ENCODE assay signal across 30 mouse cellular contexts in the genomic region with DNA sequence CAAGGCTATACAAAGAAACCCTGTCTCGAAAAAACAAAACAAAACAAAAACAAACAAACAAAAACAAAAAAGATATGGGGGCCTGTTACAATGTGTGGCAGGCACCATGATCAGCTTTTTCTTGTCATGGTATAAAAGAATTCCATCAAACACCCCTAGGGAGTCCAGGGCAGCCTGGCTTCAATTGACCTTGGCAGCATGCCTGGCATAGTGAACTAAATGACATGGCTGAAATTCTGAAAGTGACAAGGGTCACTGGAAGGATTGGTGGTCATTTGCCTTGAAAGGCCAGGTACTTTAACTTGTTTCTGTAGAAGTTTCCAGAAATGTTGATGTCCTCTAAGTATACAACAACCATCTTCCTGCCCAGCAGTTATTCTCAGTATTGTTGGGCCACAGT. TPM values are rescaled to one million over a fixed set of nuclear protein-coding genes. Genes with fewer than 3 reads are reported as not detected.
A peak's percentile ranks its signal among the peaks of the same experiment; 100 is the strongest.
DNase-seq lines count a peak whose midpoint lies in the region; TF ChIP-seq lines count a peak whose summit lies in the region.
"Had no signal": no experiment of that assay in that cellular context is flagged by ENCODE, and none has a peak within 500 bp of the region (broad histone marks: within the 10 kb centered on the region; RNA-seq: fewer than 3 reads in every experiment).

No protein-coding gene starts in this region.

- no peak overlapping the region for H3K27ac ChIP-seq in liver, adult 2 months (replicated peaks; ENCODE audit: insufficient read depth, low read depth, low read length)
- H3K27ac ChIP-seq: embryonic facial prominence, embryonic 15.5 days; forebrain, embryonic 10.5 days; heart, embryonic 13.5 days; hindbrain, embryonic 15.5 days had no signal

- no peaks in the 10 kb centered on the region for H3K4me1 ChIP-seq in liver, adult 2 months (ENCODE audit: control insufficient read depth, insufficient read depth, low read length)
- H3K4me1 ChIP-seq: embryonic facial prominence, embryonic 15.5 days; forebrain, embryonic 10.5 days; heart, embryonic 13.5 days; hindbrain, embryonic 15.5 days had no signal

- no peak overlapping the region for H3K9ac ChIP-seq in liver, adult 2 months (ENCODE audit: low read depth, low read length)
- H3K9ac ChIP-seq: embryonic facial prominence, embryonic 15.5 days; heart, embryonic 13.5 days; hindbrain, embryonic 15.5 days had no signal

- no peaks in the 10 kb centered on the region for H3K79me2 ChIP-seq in liver, adult 2 months (ENCODE audit: control insufficient read depth, insufficient read depth, low read length)

- 89% methylated on average over 1 of the region's 1 CpGs for WGBS in liver, adult 2 months

- H3K4me3 ChIP-seq in liver, adult 2 months (ENCODE audit: insufficient read depth, low read depth, low read length): no peak overlapping the region
- H3K4me3 ChIP-seq: embryonic facial prominence, embryonic 15.5 days; erythroblast, embryonic 14.5 days; forebrain, embryonic 10.5 days; heart, embryonic 13.5 days; hindbrain, embryonic 15.5 days had no signal

- no peaks in the 10 kb centered on the region for H3K36me3 ChIP-seq in liver, adult 2 months (ENCODE audit: control insufficient read depth, insufficient read depth, low read length)
- H3K36me3 ChIP-seq: embryonic facial prominence, embryonic 15.5 days; forebrain, embryonic 10.5 days; heart, embryonic 13.5 days; hindbrain, embryonic 15.5 days had no signal

- TF ChIP-seq POLR2A in liver, adult 2 months (IDR thresholded peaks at IDR 0.05; ENCODE audit: extremely low read depth, insufficient read depth, low read length): no peak

- no peaks in the 10 kb centered on the region for H3K27me3 ChIP-seq in liver, adult 2 months (ENCODE audit: control insufficient read depth, insufficient read depth, low read length)
- H3K27me3 ChIP-seq: CH12.LX; embryonic facial prominence, embryonic 15.5 days had no signal

- DNase-seq in adrenal gland, postnatal 14 days: peak; percentile 51
- no peak for DNase-seq in adrenal gland, adult 8-10 months
- DNase-seq in liver, adult 2 months (ENCODE audit: extremely low read depth, low read depth, low spot score): peak; percentile 54
- DNase-seq in liver: no peak
- DNase-seq in kidney, postnatal 10 days: peak; percentile 33
- no peak for DNase-seq in left cerebral cortex, adult 11 months (ENCODE audit: low spot score)
- DNase-seq in spleen, adult 12 weeks (ENCODE audit: low spot score): no peak
- DNase-seq: cerebellum, adult 11 months; cerebellum, adult 8-10 months; cerebellum, postnatal 14 days; embryo, embryonic 11 days; gastrocnemius, postnatal 36 days; heart, adult 11 months; heart, postnatal 36 days had no signal

- TF ChIP-seq CTCF in liver, adult 2 months (IDR thresholded peaks at IDR 0.05; ENCODE audit: low read depth, low read length): no peak

RNA-seq across cellular contexts. Expression of a gene that starts 13.9 kb away (rescaled TPM):
- not detected in 2 replicates for total RNA-seq in adrenal gland, postnatal 14 days (2021)
- not detected for total RNA-seq in adrenal gland, adult 8-10 months (2022)
- total RNA-seq in liver, adult 2 months (2014; rRNA removed): not detected in 2 replicates
- not detected in 2 replicates for polyA plus RNA-seq in liver, adult 2 months (2012; rRNA removed)
- total RNA-seq: adrenal gland, postnatal 4 days; common myeloid progenitor, adult 5-6 weeks; gastrocnemius, adult 8-10 months; gastrocnemius, postnatal 36 days; heart, postnatal 36 days had no signal
- polyA plus RNA-seq: activated CD4-positive, CD25-positive, alpha-beta regulatory T cell, adult 4 months; brain, embryonic 14.5 days; embryonic facial prominence, embryonic 11.5 days; embryonic facial prominence, embryonic 15.5 days; erythroblast, embryonic 14.5 days; forebrain, embryonic 10.5 days; forebrain, embryonic 14.5 days; heart, embryonic 13.5 days; heart, postnatal 0 days; hindbrain, embryonic 11.5 days; hindbrain, embryonic 15.5 days; Patski had no signal

Comparison
In these comparisons a context has a peak if more than half of its experiments do, and no peak if none do; other contexts are left out.
1. DNase-seq: peak in adrenal gland, postnatal 14 days (single experiment), liver, adult 2 months (single experiment) and kidney, postnatal 10 days (single experiment); none in adrenal gland, adult 8-10 months (single experiment), liver (single experiment), left cerebral cortex, adult 11 months (single experiment) and spleen, adult 12 weeks (single experiment).